Mouse (Mus musculus) kidney, adult 2 months (tissue): ENCODE results near the gene Aktip.

ENCODE experiments used
- CTCF ChIP-seq: fragments of 200-500 bp; conservative IDR thresholded peaks from 2 replicates; pipeline ENCODE4 v1.5.1; 2011; ENCODE audit warnings: low read depth, mild to moderate bottlenecking, control low read depth, low read length, moderate library complexity, mixed read lengths; ENCODE audit not compliant: insufficient read depth, insufficient read length
- POLR2A ChIP-seq: fragments of 200-500 bp; IDR thresholded peaks from one replicate; pipeline ENCODE4 v1.6.1; 2011; ENCODE audit warnings: low read depth, low read length, control low read depth

- TF ChIP-seq CTCF: no peak
- no peak for TF ChIP-seq POLR2A
Observed at GRCm38 (mm10) chr8:91192941-91193340, 6.8 kb downstream of the Aktip start.
